Mouse (Mus musculus): Measurements from ENCODE around the gene Cdca5.
"Not testable (repeated sequence)": the region's sequence is repeated elsewhere in the genome, so short reads cannot be mapped to it uniquely, and the experiment has no call there.

DNA sequence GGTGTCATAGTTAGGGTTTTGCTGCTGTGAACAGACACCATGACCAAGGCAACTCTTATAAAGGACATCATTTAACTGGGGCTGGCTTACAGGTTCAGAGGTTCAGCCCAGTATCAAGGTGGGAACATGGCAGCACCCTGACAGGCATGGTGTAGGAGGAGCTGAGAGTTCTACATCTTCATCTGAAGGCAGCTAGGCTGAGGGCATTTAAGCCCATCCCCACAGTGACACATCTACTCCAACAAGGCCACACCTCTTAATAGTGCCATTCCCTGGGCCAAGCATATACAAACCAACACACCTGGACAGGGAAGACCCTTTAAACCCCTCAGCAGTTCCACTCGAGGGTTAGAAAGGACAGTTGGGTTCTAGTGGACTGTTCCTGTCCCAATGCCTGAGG is 48.4 kb downstream of the Cdca5 start:
- not testable (repeated sequence) for TF ChIP-seq CTCF, POLR2A (IDR thresholded peaks at IDR 0.05; ENCODE audit: insufficient read depth, low read depth, low read length)
